Mouse (Mus musculus) hematopoietic multipotent progenitor cell, adult 10-12 weeks (in vitro differentiated cells): Measurements from ENCODE around the gene Cldn34c1. TPM values are rescaled to one million over a fixed set of nuclear protein-coding genes. Genes with fewer than 3 reads are reported as not detected.

ENCODE experiments used
- polyA plus RNA-seq: library from polyadenylated mRNA; stranded (reverse); fragments of >175 nt; gene quantifications from 2 replicates; pipeline ENCODE4 v1.2.3, GENCODE M21; 2012; ENCODE audit warnings: low replicate concordance

Gene Cldn34c1
- polyA plus RNA-seq, result not detected in 2 replicates

DNA sequence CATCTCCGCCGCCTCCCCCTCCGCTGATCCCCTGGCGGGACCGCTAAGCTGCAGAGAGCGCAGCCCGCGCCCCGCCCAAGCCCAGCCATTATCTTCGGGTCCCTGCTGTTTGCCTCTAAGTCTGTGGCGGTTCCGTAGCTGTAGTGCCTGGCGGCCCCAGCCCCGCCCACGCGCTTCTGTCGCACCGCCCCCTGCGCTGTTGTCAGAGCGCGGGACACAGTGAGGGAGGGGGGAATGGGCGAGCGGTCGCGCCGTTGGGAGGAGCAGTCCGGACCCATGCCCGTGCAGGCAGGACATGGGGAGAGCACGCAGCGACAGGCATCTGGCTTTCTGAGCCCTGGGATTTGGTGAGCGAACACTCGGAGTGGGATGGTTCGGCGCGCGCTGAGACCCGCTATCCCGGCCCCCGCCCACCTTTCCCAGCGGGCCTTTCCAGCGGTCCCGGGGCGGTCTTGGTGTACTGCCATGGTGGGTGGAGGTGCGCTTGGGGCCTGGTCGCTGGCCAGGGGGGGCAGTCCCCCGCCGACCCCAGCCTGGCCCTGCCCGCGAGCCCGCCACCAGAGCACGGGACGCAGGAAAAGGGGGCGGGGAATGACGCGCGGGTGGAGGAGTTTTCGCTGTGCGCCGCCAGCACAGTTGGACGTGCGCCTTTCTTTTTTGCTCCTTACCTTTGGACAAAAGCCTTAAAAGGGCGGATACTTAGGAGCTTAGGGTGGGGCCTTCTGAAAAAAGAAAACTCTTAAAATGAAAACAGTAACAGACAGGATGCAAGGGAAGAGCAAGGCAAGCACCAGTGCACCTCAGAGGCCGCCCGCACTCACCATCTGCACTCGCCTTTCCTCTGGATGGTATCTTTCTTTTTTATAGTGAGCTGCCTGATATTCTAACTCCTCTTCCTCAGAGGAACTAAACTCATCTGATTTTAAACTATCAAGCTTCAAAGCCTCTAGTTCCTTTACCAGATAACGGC lies at the start of gene Cldn34c1:
Gene Cldn34c1 (plus strand): TSS at position 205 of the 970 bp plus-strand sequence.

DNA sequence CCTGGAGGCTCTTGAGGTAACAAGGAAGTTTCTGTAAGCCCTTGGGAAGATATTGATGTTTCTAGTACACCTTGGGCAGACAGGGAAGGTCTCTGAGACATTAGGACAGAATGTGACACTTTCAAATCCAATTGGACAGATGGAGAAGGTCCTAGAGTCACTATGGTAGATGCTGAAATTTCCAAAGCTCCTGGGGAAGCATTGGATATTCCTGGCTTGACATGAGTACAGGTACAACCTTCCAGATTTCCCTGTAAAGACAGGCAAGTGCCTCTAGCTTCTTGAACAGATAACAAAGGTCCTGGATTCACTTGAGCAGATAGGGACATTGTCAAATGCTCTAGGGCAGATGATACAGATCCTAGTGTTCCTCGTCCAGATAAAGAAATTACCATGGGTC lies 119.1 kb downstream of the Cldn34c1 start, which contains the start of gene Srsx:
Gene Srsx (minus strand): TSS at position 101 of the 400 bp plus-strand sequence.

Other genes starting within 250 kb of the Cldn34c1 start
- gene Gm17521, start 73.8 kb upstream of the Cldn34c1 start, polyA plus RNA-seq, result not detected in 2 replicates
- not detected in 2 replicates for gene Srsx, start 119.0 kb downstream of the Cldn34c1 start, polyA plus RNA-seq
- gene Gm17577, start 143.4 kb downstream of the Cldn34c1 start, polyA plus RNA-seq, result not detected in 2 replicates